Mouse (Mus musculus) limb, embryonic 11.5 days (tissue): ENCODE results near the gene Baz2b. TPM values are rescaled to one million over a fixed set of nuclear protein-coding genes. Genes with fewer than 3 reads are reported as not detected.
"Not testable (repeated sequence)": the region's sequence is repeated elsewhere in the genome, so short reads cannot be mapped to it uniquely, and the experiment has no call there.

Source experiments
- ATAC-seq: fragments of 200-750 bp; cut with Nextera tagmentation; 2 replicates; pipeline ENCODE4 v1.8.0; 2017; ENCODE audit warnings: low read depth; ENCODE audit not compliant: insufficient number of reproducible peaks, low FRiP score, low TSS enrichment
- DNase-seq: peaks from one replicate; pipeline ENCODE4 v3.0.0-alpha.2; 2015; ENCODE audit warnings: low spot score
- H3K27ac ChIP-seq: fragments of 300-500 bp; sonication (generic); replicated peaks from 2 replicates; pipeline ENCODE4 v1.5.1; 2014; ENCODE audit warnings: low read depth, mild to moderate bottlenecking, low read length
- H3K27me3 ChIP-seq: fragments of 300-500 bp; sonication (generic); 2 replicates; pipeline ENCODE4 v1.6.1; 2014; ENCODE audit warnings: mild to moderate bottlenecking, low read length, mixed read lengths; ENCODE audit not compliant: control insufficient read depth, insufficient read depth
- H3K36me3 ChIP-seq: fragments of 300-500 bp; sonication (generic); 2 replicates; pipeline ENCODE4 v1.6.1; 2014; ENCODE audit warnings: mild to moderate bottlenecking, low read length, moderate library complexity, mixed read lengths; ENCODE audit not compliant: control insufficient read depth, insufficient read depth
- H3K4me1 ChIP-seq: fragments of 300-500 bp; sonication (generic); 2 replicates; pipeline ENCODE4 v1.6.1; 2014; ENCODE audit warnings: low read length, mixed read lengths; ENCODE audit not compliant: control insufficient read depth, insufficient read depth
- H3K4me2 ChIP-seq: fragments of 300-500 bp; sonication (generic); 2 replicates; pipeline ENCODE4 v1.6.1; 2014; ENCODE audit warnings: low read depth, mild to moderate bottlenecking, moderate library complexity; ENCODE audit not compliant: severe bottlenecking
- H3K4me3 ChIP-seq: fragments of 300-500 bp; sonication (generic); 2 replicates; pipeline ENCODE4 v1.5.1; 2014; ENCODE audit warnings: low read depth, low read length
- H3K9ac ChIP-seq: fragments of 300-500 bp; sonication (generic); 2 replicates; pipeline ENCODE4 v1.6.1; 2014; ENCODE audit warnings: mild to moderate bottlenecking, low read length
- H3K9me3 ChIP-seq: fragments of 300-500 bp; sonication (generic); 2 replicates; pipeline ENCODE4 v1.6.1; 2016; ENCODE audit warnings: low read length; ENCODE audit not compliant: control insufficient read depth
- WGBS: fragments of 180-500 bp; shearing (Covaris S2); extraction: QIAGEN DNeasy Blood & Tissue Kit; methylation state at CpG from one replicate; pipeline ENCODE4 v1.1.7; 2014; 5-methylcytosine and 5-hydroxymethylcytosine counted together
- polyA plus RNA-seq: library from polyadenylated mRNA; unstranded; fragments of >200 nt; fragmentation: Nextera tagmentation; extraction: Ambion mirVana; gene quantifications from 2 replicates; pipeline ENCODE4 v1.2.1, GENCODE M21; 2014

The Baz2b gene
- polyA plus RNA-seq, 1 experiment from 2014 or later, result 64.2 TPM

DNA sequence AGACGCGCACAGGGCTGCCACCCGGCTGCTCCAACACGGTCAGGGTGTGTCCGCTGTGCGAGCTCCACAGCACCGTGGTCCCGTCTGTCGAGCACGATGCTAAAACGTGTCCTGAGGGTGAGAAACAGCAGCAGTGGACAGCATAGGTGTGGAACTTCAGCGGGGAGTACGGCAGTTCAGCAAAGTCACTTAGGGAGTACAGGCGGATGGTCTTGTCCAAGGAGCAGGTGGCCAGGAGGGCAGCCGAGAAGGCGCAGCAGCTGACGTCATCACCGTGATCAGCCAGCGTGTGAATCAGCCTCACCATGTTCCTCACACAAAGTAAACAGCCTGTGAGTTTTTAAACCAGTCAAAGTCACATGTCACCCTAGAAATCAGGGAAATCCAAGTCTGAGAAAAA, 331.4 kb downstream of the Baz2b start:
- Histone ChIP-seq H3K4me3 (no peak overlapping the region), H3K4me1 (no peaks in the 10 kb centered on the region), H3K27ac (no peak overlapping the region), H3K36me3 (no peaks in the 10 kb centered on the region), H3K9me3 (no peaks in the 10 kb centered on the region), H3K4me2 (no peak overlapping the region), H3K27me3 (no peaks in the 10 kb centered on the region), H3K9ac (no peak overlapping the region)
- DNase-seq (no peak), ATAC-seq (no peak)
- 77% methylated on average over 19 of the region's 19 CpGs for WGBS

- DNase-seq (no peak), ATAC-seq (no peak)
- no peak overlapping the region for H3K4me3 ChIP-seq
- H3K36me3 ChIP-seq, result no peaks in the 10 kb centered on the region
- no peaks in the 10 kb centered on the region for H3K4me1 ChIP-seq
- H3K9ac ChIP-seq, result no peak overlapping the region
- H3K27ac ChIP-seq, result no peak overlapping the region
- no peaks in the 10 kb centered on the region for H3K9me3 ChIP-seq
- no peaks in the 10 kb centered on the region for H3K27me3 ChIP-seq
- 88% methylated on average over 4 of the region's 4 CpGs for WGBS
- no peak overlapping the region for H3K4me2 ChIP-seq
Measured at GRCm38 (mm10) chr2:59877335-59877734, 332.3 kb downstream of the Baz2b start.

DNA sequence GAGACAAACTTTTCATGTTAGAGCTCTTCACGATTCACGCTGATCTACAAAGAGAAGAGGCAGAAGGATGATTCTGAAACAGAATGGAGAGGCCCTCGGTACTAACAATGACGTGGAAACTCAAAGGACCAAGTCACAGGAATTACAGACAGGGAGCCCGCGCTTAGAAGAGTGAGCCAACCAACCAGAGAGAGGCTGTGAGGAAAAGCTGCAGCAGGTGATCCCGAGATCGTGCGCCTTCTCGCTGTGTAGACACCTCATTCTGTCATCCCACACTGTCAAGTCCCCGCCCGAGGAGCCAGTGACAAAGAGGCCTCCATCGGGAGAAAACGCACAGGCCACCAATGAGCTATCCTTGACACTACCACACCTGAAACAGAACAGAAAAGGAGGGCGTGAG, 333.2 kb downstream of the Baz2b start:
- no peak overlapping the region for H3K4me2 ChIP-seq
- H3K36me3 ChIP-seq, result no peaks in the 10 kb centered on the region
- no peak overlapping the region for H3K4me3 ChIP-seq
- ATAC-seq, result no peak
- no peak overlapping the region for H3K27ac ChIP-seq
- no peak overlapping the region for H3K9ac ChIP-seq
- no peaks in the 10 kb centered on the region for H3K27me3 ChIP-seq
- 93% methylated on average over 15 of the region's 15 CpGs for WGBS
- no peaks in the 10 kb centered on the region for H3K9me3 ChIP-seq
- DNase-seq, result no peak
- no peaks in the 10 kb centered on the region for H3K4me1 ChIP-seq

DNA sequence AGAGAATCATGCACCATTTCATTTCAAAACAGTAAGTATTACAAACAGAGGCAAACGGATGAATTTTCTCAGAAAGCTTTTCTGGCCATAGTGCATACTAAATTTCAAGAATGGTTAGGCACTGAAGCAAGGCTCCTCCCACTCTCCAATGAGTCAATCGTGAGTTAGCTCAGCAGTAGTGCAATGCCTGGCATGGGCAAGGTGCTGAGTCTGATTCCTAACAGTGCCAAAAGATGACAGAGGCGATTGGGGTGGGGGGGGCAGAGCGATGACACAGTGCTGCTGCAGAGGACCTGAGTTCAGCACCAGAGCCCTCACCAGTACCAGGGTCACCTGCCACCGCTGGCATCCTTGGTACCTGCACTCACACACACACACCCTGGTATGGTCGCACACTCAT, 339.1 kb downstream of the Baz2b start:
- Histone ChIP-seq H3K4me2 (no peak overlapping the region), H3K36me3 (no peaks in the 10 kb centered on the region), H3K4me3 (no peak overlapping the region), H3K27ac (no peak overlapping the region), H3K27me3 (no peaks in the 10 kb centered on the region), H3K9ac (no peak overlapping the region), H3K9me3 (no peaks in the 10 kb centered on the region), H3K4me1 (no peaks in the 10 kb centered on the region)
- 95% methylated on average over 6 of the region's 6 CpGs for WGBS
- no peak for ATAC-seq
- no peak for DNase-seq

DNA sequence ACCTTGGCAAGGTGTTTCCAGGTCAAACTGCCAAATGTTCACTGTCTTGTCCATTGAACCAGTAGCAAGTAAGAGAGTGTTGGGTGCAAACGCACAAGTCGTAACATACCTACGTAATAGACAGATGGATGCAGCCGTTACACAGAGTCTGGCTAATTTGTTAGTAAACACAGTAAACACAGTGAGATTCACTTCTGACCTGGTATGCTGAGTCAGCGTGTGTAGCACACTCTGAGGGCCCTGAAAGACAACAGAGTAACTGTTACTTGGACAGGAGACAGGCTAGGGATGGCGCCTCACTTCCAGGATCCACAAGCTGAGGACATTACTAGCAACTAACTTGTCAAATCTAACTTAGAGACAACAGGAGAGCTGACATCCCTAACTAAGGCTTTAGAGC, 347.0 kb downstream of the Baz2b start:
- no peaks in the 10 kb centered on the region for H3K9me3 ChIP-seq
- no peaks in the 10 kb centered on the region for H3K36me3 ChIP-seq

GRCm38 (mm10) chr2:59854363-59854762, 355.3 kb downstream of the Baz2b start:
- H3K27ac ChIP-seq, result no peak overlapping the region
- H3K4me2 ChIP-seq, result no peak overlapping the region
- no peaks in the 10 kb centered on the region for H3K27me3 ChIP-seq
- peaks cover 4% of the 10 kb centered on the region; the same call in 1 of the 2 replicates for H3K36me3 ChIP-seq
- DNase-seq, result no peak
- no peak overlapping the region for H3K4me3 ChIP-seq
- no peaks in the 10 kb centered on the region for H3K9me3 ChIP-seq
- 71% methylated on average over 9 of the region's 9 CpGs for WGBS
- ATAC-seq, result no peak
- no peak overlapping the region for H3K9ac ChIP-seq
- no peaks in the 10 kb centered on the region for H3K4me1 ChIP-seq

More for the DNA sequence above, 347.0 kb downstream of the Baz2b start:
- no peak overlapping the region for H3K4me2 ChIP-seq
- no peak for ATAC-seq
- no peak overlapping the region for H3K4me3 ChIP-seq
- no peak overlapping the region for H3K27ac ChIP-seq
- no peaks in the 10 kb centered on the region for H3K27me3 ChIP-seq
- 90% methylated on average over 6 of the region's 6 CpGs for WGBS
- DNase-seq, result no peak
- H3K4me1 ChIP-seq, result no peaks in the 10 kb centered on the region
- no peak overlapping the region for H3K9ac ChIP-seq

DNA sequence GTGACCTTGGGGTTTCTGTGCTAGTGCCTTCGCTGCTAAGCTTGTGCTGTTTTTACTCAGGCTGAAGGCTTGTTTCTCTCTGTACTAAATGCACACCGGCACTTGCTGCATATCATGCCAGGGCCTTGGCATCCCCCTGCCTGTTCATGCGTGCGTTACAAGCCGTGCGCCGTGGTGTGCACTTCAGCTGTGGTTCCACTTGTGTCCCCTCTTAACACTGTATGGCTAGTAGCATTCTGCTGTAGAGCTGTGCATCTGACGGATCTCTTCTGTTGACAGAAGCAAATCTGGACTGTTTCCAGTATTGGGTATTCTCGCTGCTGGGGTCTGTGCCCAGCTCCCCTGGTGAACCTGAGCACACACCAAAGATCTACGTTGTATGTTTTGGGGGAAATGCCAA, 356.1 kb downstream of the Baz2b start:
- ATAC-seq (no peak), DNase-seq (no peak)
- no peaks in the 10 kb centered on the region for H3K27me3 ChIP-seq
- peaks cover 4% of the 10 kb centered on the region; the same call in 1 of the 2 replicates for H3K36me3 ChIP-seq
- H3K4me2 ChIP-seq, result no peak overlapping the region
- 96% methylated on average over 10 of the region's 10 CpGs for WGBS
- no peak overlapping the region for H3K4me3 ChIP-seq
- no peaks in the 10 kb centered on the region for H3K9me3 ChIP-seq
- no peak overlapping the region for H3K27ac ChIP-seq
- H3K4me1 ChIP-seq, result no peaks in the 10 kb centered on the region
- no peak overlapping the region for H3K9ac ChIP-seq

GRCm38 (mm10) chr2:59852916-59853315, 356.7 kb downstream of the Baz2b start:
- DNase-seq, result no peak
- no peaks in the 10 kb centered on the region for H3K4me1 ChIP-seq
- H3K9me3 ChIP-seq, result no peaks in the 10 kb centered on the region
- 94% methylated on average over 11 of the region's 11 CpGs for WGBS
- no peak overlapping the region for H3K4me3 ChIP-seq
- no peak overlapping the region for H3K9ac ChIP-seq
- peaks cover 4% of the 10 kb centered on the region; the same call in 1 of the 2 replicates for H3K36me3 ChIP-seq
- H3K4me2 ChIP-seq, result no peak overlapping the region
- H3K27me3 ChIP-seq, result no peaks in the 10 kb centered on the region
- no peak for ATAC-seq
- H3K27ac ChIP-seq, result no peak overlapping the region

GRCm38 (mm10) chr2:59851885-59852284, 357.8 kb downstream of the Baz2b start:
- not testable (repeated sequence) for H3K36me3 ChIP-seq, ATAC-seq, H3K9me3 ChIP-seq, H3K9ac ChIP-seq, H3K27ac ChIP-seq, H3K27me3 ChIP-seq, H3K4me2 ChIP-seq, H3K4me1 ChIP-seq, DNase-seq, H3K4me3 ChIP-seq
- WGBS, result 86% methylated on average over 3 of the region's 5 CpGs
